Mouse (Mus musculus) forebrain, postnatal 0 days (tissue): Measurements from ENCODE around the gene Gpx6. TPM values are rescaled to one million over a fixed set of nuclear protein-coding genes. Genes with fewer than 3 reads are reported as not detected.

ENCODE experiments used
- ATAC-seq: fragments of 200-750 bp; cut with Nextera tagmentation; 2 replicates; pipeline ENCODE4 v1.8.0; 2017; ENCODE audit warnings: mild to moderate bottlenecking, moderate library complexity
- DNase-seq: peaks from one replicate; pipeline ENCODE4 v3.0.0-alpha.2; 2015
- H3K27ac ChIP-seq: fragments of 300-500 bp; sonication (generic); 2 replicates; pipeline ENCODE4 v1.5.1; 2014; ENCODE audit warnings: low read depth, mild to moderate bottlenecking, antibody characterized with exemption, low read length, moderate library complexity, mixed read lengths
- H3K27me3 ChIP-seq: fragments of 300-500 bp; sonication (generic); 2 replicates; pipeline ENCODE4 v1.6.1; 2014; ENCODE audit warnings: mild to moderate bottlenecking, low read length, mixed read lengths; ENCODE audit not compliant: insufficient read depth
- H3K36me3 ChIP-seq: fragments of 300-500 bp; sonication (generic); 2 replicates; pipeline ENCODE4 v1.6.1; 2014; ENCODE audit warnings: mild to moderate bottlenecking, moderate library complexity; ENCODE audit not compliant: insufficient read depth
- H3K4me1 ChIP-seq: fragments of 300-500 bp; sonication (generic); 2 replicates; pipeline ENCODE4 v1.6.1; 2014; ENCODE audit warnings: antibody characterized with exemption; ENCODE audit not compliant: insufficient read depth
- H3K4me2 ChIP-seq: fragments of 300-500 bp; sonication (generic); 2 replicates; pipeline ENCODE4 v1.6.1; 2014; ENCODE audit warnings: low read depth, mild to moderate bottlenecking, moderate library complexity
- H3K4me3 ChIP-seq: fragments of 300-500 bp; sonication (generic); 2 replicates; pipeline ENCODE4 v1.5.1; 2014; ENCODE audit warnings: low read depth, low read length, mixed read lengths
- H3K9ac ChIP-seq: fragments of 300-500 bp; sonication (generic); 2 replicates; pipeline ENCODE4 v1.6.1; 2014; ENCODE audit warnings: mild to moderate bottlenecking
- H3K9me3 ChIP-seq: fragments of 300-500 bp; sonication (generic); 2 replicates; pipeline ENCODE4 v1.6.1; 2016; ENCODE audit warnings: low read length
- CTCF ChIP-seq: sonication (generic); IDR thresholded peaks from 2 replicates; pipeline ENCODE4 v1.5.1; 2016; ENCODE audit warnings: antibody characterized with exemption, control low read depth, low read depth
- WGBS: fragments of 180-500 bp; shearing (Covaris S2); extraction: QIAGEN DNeasy Blood & Tissue Kit; methylation state at CpG from one replicate; pipeline ENCODE4 v1.1.7; 2014; 5-methylcytosine and 5-hydroxymethylcytosine counted together
- polyA plus RNA-seq: library from polyadenylated mRNA; unstranded; fragments of >200 nt; fragmentation: Nextera tagmentation; extraction: Ambion mirVana; gene quantifications from 2 replicates; pipeline ENCODE4 v1.2.1, GENCODE M21; 2015
- total RNA-seq: library from RNA; depleted of rRNA; stranded (reverse); fragments of >200 nt; gene quantifications from 2 replicates; pipeline ENCODE4 v1.2.3, GENCODE M21; 2014; rRNA removed

Gpx6 gene
- total RNA-seq (0.15 TPM in 1 of 2 replicates, not detected in the other), polyA plus RNA-seq (0.11 and 0.14 TPM in 2 replicates)

DNA sequence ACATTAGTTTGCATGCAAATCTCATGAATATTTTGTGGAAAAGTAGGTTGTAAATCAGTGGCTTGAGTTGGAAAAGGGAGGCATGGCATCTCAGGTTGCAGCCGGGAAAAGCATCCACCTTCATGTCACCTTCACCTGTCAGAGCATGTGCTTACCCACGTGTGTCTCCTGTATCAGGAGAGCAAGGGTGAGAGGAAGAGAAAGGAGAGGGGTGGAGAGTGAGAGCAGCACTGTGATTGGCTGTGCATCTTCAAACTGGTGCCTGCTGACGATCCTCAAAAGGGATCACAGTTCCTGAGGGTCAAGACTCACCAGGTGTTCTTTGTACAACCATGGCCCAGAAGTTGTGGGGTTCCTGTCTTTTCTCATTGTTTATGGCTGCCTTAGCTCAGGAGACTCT is at the start of gene Gpx6:
Gpx6 (plus strand) TSS at position 200 of the 400 bp plus-strand sequence.
- DNase-seq (no peak), ATAC-seq (no peak)
- no peaks in the 10 kb centered on the region for H3K9me3 ChIP-seq
- WGBS: 22% methylated on average over 3 of the region's 3 CpGs
- H3K4me3 ChIP-seq: no peak within 1 kb of the TSS
- H3K36me3 ChIP-seq: no peaks in the 10 kb centered on the region
- no peaks in the 10 kb centered on the region for H3K4me1 ChIP-seq
- H3K27me3 ChIP-seq: no peaks in the 10 kb centered on the region
- TF ChIP-seq CTCF: no peak
- H3K9ac ChIP-seq: no peak within 1 kb of the TSS
- H3K27ac ChIP-seq: no peak within 1 kb of the TSS
- no peak within 1 kb of the TSS for H3K4me2 ChIP-seq

DNA sequence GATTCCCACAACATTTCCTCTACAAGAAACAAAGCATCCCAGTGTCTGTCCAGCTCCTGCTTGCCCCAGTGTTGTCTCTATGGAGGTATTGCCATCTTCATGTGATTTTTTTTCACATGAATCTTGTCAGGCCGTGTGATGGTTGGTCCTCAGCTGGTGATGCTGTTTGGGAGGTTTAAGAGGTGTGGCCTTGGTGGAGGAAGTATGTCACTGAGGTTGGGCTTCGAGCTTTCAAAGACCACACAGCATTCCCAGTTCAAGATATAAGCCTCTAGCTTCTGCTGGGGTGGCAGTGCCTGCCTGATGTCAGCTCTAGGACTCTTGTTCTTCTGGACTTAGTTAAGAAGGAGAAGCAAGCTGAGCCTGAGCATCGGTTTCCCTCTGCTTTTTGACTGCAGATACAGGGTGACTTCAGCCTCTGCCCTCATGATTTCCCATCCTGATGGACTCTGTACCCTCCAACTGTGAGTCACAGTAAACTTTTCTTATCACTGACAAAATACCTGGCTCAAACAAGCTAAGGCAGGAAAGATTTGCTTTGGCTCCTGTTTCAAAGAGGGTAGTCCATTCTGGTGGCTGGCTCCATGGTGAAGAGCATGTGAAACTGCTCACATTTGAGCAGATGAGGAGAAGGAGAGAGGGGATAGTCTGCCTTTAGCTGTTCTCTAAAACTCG is 49.0 kb upstream of the Gpx6 start:
- DNase-seq (no peak), ATAC-seq (no peak)
- Histone ChIP-seq H3K27me3 (no peaks in the 10 kb centered on the region; the same call in none of the 2 replicates), H3K27ac (no peak overlapping the region), H3K9ac (no peak overlapping the region), H3K36me3 (no peaks in the 10 kb centered on the region), H3K4me3 (no peak overlapping the region), H3K9me3 (no peaks in the 10 kb centered on the region), H3K4me2 (no peak overlapping the region), H3K4me1 (no peaks in the 10 kb centered on the region)
- TF ChIP-seq CTCF: no peak
- 74% methylated on average over 4 of the region's 4 CpGs for WGBS

DNA sequence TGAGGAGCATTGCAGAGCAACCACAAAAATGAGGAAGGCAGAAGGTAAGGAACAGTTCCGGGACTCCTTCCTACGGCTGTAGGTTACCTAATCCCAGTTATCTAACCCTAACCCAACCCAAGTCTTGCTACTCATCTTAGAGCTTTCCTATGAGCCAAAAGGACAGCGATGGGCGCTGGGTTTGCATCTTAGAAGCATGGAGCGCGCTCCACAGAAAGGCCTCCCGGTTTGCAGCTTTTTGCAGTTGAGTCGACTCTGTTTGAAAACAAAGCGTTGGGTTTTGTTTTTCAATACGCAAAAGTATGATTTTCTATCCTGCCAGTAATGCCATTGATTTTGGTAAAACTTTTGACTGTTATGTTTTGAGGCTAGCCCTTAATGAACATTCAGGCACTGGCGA is 48.0 kb upstream of the Gpx6 start:
- Histone ChIP-seq H3K9me3 (no peaks in the 10 kb centered on the region), H3K27me3 (no peaks in the 10 kb centered on the region; the same call in none of the 2 replicates), H3K4me3 (peak overlapping the region; percentile 36), H3K4me1 (no peaks in the 10 kb centered on the region), H3K9ac (no peak overlapping the region), H3K4me2 (peak overlapping the region; percentile 45), H3K36me3 (no peaks in the 10 kb centered on the region), H3K27ac (no peak overlapping the region)
- DNase-seq (no peak), ATAC-seq (no peak)
- 2% methylated on average over 11 of the region's 11 CpGs for WGBS
- TF ChIP-seq CTCF: no peak

DNA sequence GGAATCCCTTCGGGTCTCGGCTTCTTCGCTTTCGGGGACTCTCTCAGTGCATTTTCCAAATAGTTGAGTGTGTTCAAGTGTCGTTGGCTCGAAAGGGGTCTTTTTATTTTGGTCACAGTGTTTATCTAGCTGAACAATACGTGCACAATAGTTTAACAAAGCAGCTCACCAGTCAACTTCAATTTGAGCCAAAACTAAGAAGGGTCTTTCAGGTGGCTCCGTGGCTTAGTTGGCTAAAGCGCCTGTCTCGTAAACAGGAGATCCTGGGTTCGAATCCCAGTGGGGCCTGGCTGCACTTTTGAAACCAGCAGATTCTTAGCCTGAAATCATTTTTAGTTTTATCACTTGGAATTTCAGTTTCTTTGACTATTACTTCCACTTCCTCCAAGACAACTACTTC is 47.6 kb upstream of the Gpx6 start:
- peak; percentile 60 for DNase-seq
- no peak for TF ChIP-seq CTCF
- no peak overlapping the region for H3K27ac ChIP-seq
- peak overlapping the region; percentile 36 for H3K4me3 ChIP-seq
- peak overlapping the region; percentile 45 for H3K4me2 ChIP-seq
- H3K36me3 ChIP-seq: no peaks in the 10 kb centered on the region
- no peaks in the 10 kb centered on the region for H3K4me1 ChIP-seq
- H3K27me3 ChIP-seq: no peaks in the 10 kb centered on the region; the same call in none of the 2 replicates
- 2% methylated on average over 11 of the region's 11 CpGs for WGBS
- no peak for ATAC-seq
- no peak overlapping the region for H3K9ac ChIP-seq
- H3K9me3 ChIP-seq: no peaks in the 10 kb centered on the region

DNA sequence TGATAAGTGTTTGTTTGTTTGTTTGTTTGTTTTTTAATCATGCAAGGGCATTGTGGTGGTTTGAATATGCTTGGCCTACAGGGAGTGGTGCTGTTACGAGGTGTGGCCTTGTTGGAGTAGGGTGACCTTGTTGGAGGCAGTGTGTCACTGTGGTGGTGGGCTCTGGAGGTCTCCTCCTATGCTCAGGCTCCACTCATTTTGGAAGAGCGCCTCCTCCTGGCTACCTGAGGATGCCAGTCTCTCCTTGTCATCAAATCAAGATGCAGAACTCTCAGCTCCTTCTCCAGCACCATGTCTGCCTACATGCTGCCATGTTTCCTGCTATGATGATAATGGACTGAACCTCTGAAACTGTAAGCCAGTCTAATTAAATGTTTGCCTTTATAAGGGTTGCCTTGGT is 46.2 kb upstream of the Gpx6 start:
- Histone ChIP-seq H3K4me2 (no peak overlapping the region), H3K4me3 (no peak overlapping the region), H3K9me3 (no peaks in the 10 kb centered on the region), H3K36me3 (no peaks in the 10 kb centered on the region), H3K27me3 (no peaks in the 10 kb centered on the region; the same call in none of the 2 replicates), H3K4me1 (no peaks in the 10 kb centered on the region), H3K9ac (no peak overlapping the region), H3K27ac (no peak overlapping the region)
- TF ChIP-seq CTCF: no peak
- ATAC-seq (no peak), DNase-seq (no peak)
- 46% methylated on average over 2 of the region's 2 CpGs for WGBS

DNA sequence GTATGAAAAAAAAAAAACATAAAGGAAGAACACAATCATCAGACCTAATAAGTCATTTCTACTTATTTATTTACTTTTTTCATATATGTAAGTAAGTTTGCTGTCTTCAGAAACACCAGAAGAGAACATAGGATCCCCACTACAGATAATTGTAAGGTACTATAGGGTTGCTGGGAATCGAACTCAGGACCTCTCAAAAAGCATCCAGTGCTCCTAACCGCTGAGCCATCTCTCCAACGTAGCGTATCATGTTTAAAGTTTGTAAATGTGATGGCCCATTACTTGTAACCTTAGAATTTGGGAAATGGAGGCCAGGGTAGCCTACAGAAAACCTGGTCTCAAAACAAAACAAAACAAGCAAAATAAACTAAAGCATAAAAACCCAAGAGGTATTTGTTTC is 44.4 kb upstream of the Gpx6 start:
- no peak for ATAC-seq
- Histone ChIP-seq H3K27ac (no peak overlapping the region), H3K4me2 (0 out of 2 replicates have a peak overlapping the region, but pooled peaks have one; percentile 19), H3K4me3 (no peak overlapping the region), H3K27me3 (no peaks in the 10 kb centered on the region; the same call in none of the 2 replicates), H3K9me3 (no peaks in the 10 kb centered on the region), H3K9ac (no peak overlapping the region), H3K36me3 (no peaks in the 10 kb centered on the region), H3K4me1 (no peaks in the 10 kb centered on the region)
- no peak for TF ChIP-seq CTCF
- no peak for DNase-seq
- 25% methylated on average over 4 of the region's 4 CpGs for WGBS

DNA sequence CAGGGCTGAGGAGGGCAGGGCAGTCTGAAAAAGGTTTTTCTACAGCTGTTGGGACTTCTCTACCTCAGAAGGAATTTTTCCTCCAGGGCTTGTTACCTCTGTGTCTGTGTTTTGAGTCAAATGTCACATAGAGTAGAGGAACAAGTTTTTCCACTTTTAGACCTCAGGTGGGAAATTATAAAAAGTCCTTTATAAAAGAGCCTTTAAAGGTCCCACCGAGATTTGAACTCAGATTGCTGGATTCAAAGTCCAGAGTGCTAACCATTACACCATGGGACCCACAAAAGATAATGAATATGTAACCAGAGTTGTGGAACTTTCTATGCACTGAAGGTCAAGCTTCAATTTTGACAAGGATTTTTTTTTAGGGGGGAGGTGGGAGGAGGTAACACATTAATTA is 43.7 kb upstream of the Gpx6 start:
- H3K36me3 ChIP-seq: no peaks in the 10 kb centered on the region
- H3K4me2 ChIP-seq: peak overlapping the region; percentile 19; the same call in 1 of the 2 replicates
- H3K27ac ChIP-seq: no peak overlapping the region
- 5% methylated on average over 1 of the region's 1 CpGs for WGBS
- DNase-seq (no peak), ATAC-seq (no peak)
- no peak overlapping the region for H3K9ac ChIP-seq
- H3K4me3 ChIP-seq: no peak overlapping the region
- no peaks in the 10 kb centered on the region for H3K4me1 ChIP-seq
- no peak for TF ChIP-seq CTCF
- H3K27me3 ChIP-seq: no peaks in the 10 kb centered on the region; the same call in none of the 2 replicates
- no peaks in the 10 kb centered on the region for H3K9me3 ChIP-seq
